Mouse (Mus musculus) small intestine, adult 2 months (tissue): ENCODE results near the gene Hcar1. TPM values are rescaled to one million over a fixed set of nuclear protein-coding genes. Genes with fewer than 3 reads are reported as not detected.

ENCODE experiments used
- H3K27ac ChIP-seq: fragments of 200-500 bp; 2 replicates; pipeline ENCODE4 v1.5.1; 2012; ENCODE audit warnings: low read depth, low read length, control low read depth, inconsistent platforms; ENCODE audit not compliant: insufficient read depth
- H3K27me3 ChIP-seq: fragments of 200-500 bp; 2 replicates; pipeline ENCODE4 v1.6.1; 2012; ENCODE audit warnings: mild to moderate bottlenecking, moderate library complexity, low read length, inconsistent platforms; ENCODE audit not compliant: control insufficient read depth, insufficient read depth
- H3K36me3 ChIP-seq: fragments of 200-500 bp; 2 replicates; pipeline ENCODE4 v1.6.1; 2012; ENCODE audit warnings: mild to moderate bottlenecking, low read length, control low read depth, inconsistent platforms; ENCODE audit not compliant: control insufficient read depth, insufficient read depth
- H3K4me1 ChIP-seq: fragments of 200-500 bp; 2 replicates; pipeline ENCODE4 v1.6.1; 2012; ENCODE audit warnings: low read length, inconsistent platforms, mixed read lengths; ENCODE audit not compliant: control insufficient read depth, insufficient read depth, insufficient read length
- H3K4me3 ChIP-seq: fragments of 200-500 bp; 2 replicates; pipeline ENCODE4 v1.5.1; 2012; ENCODE audit warnings: low read depth, mild to moderate bottlenecking, control low read depth, inconsistent platforms, low read length, moderate library complexity
- CTCF ChIP-seq: fragments of 200-500 bp; IDR thresholded peaks from 2 replicates; pipeline ENCODE4 v1.5.1; 2012; ENCODE audit warnings: low read depth, mild to moderate bottlenecking, control low read depth, inconsistent platforms, low read length, moderate library complexity, mixed read lengths; ENCODE audit not compliant: insufficient replicate concordance, insufficient read length; ENCODE audit errors: extremely low read depth
- POLR2A ChIP-seq: fragments of 200-500 bp; IDR thresholded peaks from 2 replicates; pipeline ENCODE4 v1.6.1; 2012; ENCODE audit warnings: low read depth, mild to moderate bottlenecking, control low read depth, inconsistent platforms, low read length, moderate library complexity
- WGBS: fragments of 180-500 bp; shearing (Covaris S2); methylation state at CpG from one replicate; pipeline ENCODE4 v1.1.7; 2018; 5-methylcytosine and 5-hydroxymethylcytosine counted together
- polyA plus RNA-seq: library from polyadenylated mRNA; depleted of rRNA; stranded (reverse); fragments of >200 nt; gene quantifications from 2 replicates; pipeline ENCODE4 v1.2.3, GENCODE M21; 2012; rRNA removed

The Hcar1 gene
- 1.2 and 3.9 TPM in 2 replicates for polyA plus RNA-seq

DNA sequence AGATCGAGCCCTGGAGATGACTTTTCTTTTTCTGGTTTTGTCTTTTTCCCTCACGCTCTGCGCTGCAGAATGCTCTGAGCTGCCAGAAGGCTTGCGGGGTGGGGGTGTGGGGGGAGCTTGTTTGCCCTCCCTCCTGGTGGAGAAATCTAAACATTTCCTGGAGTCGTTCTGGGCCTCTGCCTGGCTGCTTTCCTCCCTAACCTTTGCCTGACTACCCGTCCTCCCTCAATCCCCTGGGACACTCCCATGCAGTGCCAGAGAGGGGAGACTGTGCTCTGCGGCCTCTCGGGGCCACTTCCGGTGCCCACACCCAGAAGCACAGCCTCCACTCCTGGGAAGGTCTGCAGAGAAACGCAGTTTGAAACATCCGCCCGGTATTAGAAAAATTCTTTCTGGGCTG lies at the start of gene Hcar1:
Gene Hcar1, minus strand, starts transcription at position 93 of the 400 bp plus-strand sequence.
- Histone ChIP-seq H3K4me3 (peak within 1 kb of the TSS; percentile 55), H3K27ac (peak within 1 kb of the TSS; percentile 47), H3K4me1 (peaks cover 8% of the 10 kb centered on the region), H3K36me3 (no peaks in the 10 kb centered on the region), H3K27me3 (no peaks in the 10 kb centered on the region)
- WGBS, result 20% methylated on average over 12 of the region's 12 CpGs
- no peak for TF ChIP-seq POLR2A
- no peak for TF ChIP-seq CTCF

DNA sequence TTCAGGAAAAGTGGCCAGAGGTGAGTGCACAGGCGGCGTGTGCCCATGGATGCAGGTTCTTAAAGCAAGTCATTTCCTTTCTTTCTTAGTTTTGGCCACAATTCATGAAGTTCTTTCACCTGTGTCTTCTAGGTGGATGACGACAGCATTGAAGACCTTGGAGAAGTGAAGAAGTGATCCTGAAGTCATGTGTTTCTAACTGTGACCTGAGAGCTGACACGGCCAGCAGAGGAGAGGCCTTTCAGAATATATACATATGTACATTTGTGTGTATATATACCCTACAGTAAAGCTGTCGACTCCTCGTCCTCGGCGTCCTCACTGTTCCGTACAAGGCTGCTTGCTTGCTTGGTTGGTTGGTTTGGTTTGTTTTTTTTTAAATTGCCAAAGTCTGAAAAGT lies 47.3 kb upstream of the Hcar1 start, which contains the start of gene Gm43518:
Gene Gm43518, plus strand, starts transcription at position 301 of the 400 bp plus-strand sequence.
- no peak within 1 kb of the TSS for H3K27ac ChIP-seq
- peaks cover 37% of the 10 kb centered on the region for H3K36me3 ChIP-seq
- TF ChIP-seq POLR2A (no peak), CTCF (no peak)
- no peaks in the 10 kb centered on the region for H3K27me3 ChIP-seq
- WGBS, result 97% methylated on average over 9 of the region's 9 CpGs
- 0 out of 2 replicates have a peak, but pooled peaks cover 2% of the 10 kb centered on the region for H3K4me1 ChIP-seq
- no peak within 1 kb of the TSS for H3K4me3 ChIP-seq

DNA sequence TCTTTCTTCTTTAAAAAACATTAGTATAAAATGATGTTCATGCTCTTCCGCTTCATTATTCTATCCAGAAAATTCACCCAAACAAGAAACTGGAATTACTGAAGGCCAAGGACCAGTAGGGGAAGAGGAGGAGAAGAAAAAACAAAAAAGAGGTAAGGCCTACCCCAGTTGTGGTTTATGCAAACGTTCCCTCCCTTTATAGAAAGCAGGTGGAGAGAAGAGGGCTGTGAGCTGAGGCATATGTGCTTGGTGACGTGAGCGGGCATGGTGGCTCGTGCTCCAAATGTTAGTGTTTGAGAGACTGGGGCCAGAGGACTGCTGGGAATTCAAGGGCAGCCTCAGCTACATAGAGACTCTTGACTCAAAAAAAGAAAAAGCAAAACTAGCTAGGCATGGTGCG lies 42.3 kb upstream of the Hcar1 start:
- no peak overlapping the region for H3K27ac ChIP-seq
- H3K27me3 ChIP-seq, result no peaks in the 10 kb centered on the region
- H3K36me3 ChIP-seq, result peaks cover 42% of the 10 kb centered on the region
- H3K4me3 ChIP-seq, result no peak overlapping the region
- TF ChIP-seq POLR2A (no peak), CTCF (no peak)
- no peaks in the 10 kb centered on the region; the same call in 1 of the 2 replicates for H3K4me1 ChIP-seq
- 90% methylated on average over 6 of the region's 6 CpGs for WGBS

DNA sequence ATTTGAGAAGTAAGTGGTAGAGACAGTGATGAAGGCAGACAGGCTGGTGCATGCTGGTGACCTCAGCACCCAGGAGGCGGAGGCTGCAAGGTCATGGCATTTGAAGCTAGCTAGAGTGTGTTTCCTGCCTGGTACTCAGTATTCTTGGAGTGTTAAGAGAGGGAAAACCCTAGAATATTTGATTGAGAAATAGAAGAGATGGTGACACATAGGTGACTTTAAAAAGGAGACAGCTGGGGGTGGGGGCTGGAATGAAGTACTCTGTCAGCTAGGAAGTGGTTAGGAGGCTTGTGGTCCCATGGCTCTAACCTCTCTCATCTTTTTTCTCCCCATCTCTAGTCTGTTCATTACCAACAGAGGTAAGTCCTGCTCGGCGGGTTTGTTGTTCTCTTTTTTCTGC lies 35.0 kb upstream of the Hcar1 start:
- Histone ChIP-seq H3K36me3 (peaks cover 22% of the 10 kb centered on the region), H3K4me3 (no peak overlapping the region), H3K27me3 (no peaks in the 10 kb centered on the region), H3K4me1 (no peaks in the 10 kb centered on the region), H3K27ac (no peak overlapping the region)
- 82% methylated on average over 3 of the region's 3 CpGs for WGBS
- TF ChIP-seq CTCF (no peak), POLR2A (no peak)

DNA sequence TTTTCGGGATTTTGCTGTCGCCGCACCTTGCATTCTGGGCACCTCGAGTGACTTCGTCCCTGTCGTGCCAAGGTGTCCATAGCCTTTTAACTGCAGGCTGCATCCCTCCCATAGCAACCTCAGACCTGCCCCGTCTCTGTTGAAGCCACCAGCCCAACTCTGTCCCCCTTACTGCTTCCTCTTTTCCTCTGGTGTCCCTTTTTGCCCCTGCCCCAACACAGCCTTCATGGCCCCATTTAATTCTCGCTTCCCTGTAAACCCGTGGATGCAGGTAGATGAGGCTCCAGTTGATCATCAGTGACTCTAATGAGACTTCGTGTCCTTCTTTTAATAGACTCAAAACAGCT lies 27.8 kb upstream of the Hcar1 start:
- TF ChIP-seq POLR2A (no peak), CTCF (no peak)
- Histone ChIP-seq H3K27me3 (no peaks in the 10 kb centered on the region), H3K36me3 (peaks cover 8% of the 10 kb centered on the region; the same call in 1 of the 2 replicates), H3K27ac (peak overlapping the region; percentile 48; the same call in 1 of the 2 replicates), H3K4me3 (peak overlapping the region; percentile 96), H3K4me1 (peaks cover 10% of the 10 kb centered on the region; the same call in 1 of the 2 replicates)
- WGBS, result 2% methylated on average over 10 of the region's 10 CpGs

DNA sequence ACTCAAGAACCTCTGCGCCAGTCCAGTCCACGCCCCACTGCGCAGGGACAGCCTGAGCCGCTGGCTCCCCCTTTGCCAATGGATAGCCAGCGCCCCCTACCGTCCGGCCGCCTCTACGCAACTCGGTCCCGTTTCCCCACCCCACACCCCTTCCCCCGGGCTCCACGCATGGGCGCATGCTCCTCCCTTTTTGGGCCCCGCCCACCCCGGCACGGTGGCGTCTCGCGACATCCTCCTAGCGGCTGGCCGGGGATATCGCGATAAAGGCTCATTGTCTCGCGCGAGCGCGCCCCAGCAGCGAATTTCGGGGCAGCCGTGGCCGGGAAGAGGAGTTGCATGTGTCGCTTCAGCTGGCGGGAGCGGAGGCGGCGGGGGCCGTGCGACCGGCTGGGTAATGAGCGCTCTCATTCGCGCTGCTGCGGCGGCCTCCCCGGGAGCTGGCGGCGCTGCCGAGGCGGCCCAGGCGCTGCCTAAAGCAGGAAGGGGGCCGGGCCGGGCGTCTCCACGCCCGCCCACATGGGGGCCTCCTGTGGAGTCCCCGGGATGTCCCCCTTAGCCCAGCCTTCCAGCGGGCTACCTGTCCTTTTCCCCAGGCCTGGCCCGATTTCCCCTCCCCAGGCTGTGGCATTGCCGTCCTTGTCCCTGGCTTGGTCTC lies 27.3 kb upstream of the Hcar1 start, which contains the start of gene Denr:
Gene Denr, plus strand, starts transcription at position 200 of the 655 bp plus-strand sequence.
- H3K27ac ChIP-seq, result peak within 1 kb of the TSS; percentile 48; the same call in 1 of the 2 replicates

DNA sequence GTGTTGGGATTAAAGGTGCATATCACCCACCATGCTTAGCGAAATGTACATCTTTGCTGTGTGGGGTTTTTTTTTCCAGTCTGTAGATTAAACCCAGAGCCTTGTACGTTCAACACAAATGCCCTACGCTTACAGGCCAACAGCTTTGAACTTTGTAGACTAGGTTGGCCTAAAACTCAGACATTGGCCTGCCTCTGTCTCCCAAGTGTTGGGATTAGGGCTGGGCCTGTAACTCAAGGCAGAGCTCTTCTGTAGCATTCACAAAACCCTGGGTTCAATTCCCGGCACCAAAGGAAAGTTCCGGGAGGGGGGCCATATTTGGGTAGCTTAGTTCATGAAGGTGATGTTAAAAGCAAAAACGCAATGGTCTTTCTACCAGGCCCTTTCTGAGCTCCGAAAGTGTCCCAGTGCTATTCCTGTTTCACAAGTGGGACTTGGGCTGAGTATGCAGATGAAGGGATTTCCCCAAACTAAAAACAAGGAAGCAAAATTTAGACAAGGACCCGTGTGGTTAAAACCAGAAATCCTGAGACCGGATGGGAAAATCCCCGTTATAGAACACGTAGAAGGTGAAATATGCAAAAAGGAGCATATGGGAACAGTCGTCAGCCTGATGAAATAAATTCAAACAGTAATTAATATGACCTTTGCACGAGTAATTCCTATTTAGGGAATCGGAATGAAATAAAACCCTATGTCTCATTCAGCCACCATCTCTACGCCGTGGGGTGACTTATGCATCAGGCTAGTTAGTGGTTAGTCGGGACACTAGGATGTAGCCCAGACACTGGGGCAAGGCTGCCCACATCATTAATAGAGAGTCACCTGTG lies 26.5 kb upstream of the Hcar1 start:
- no peak for TF ChIP-seq POLR2A
- TF ChIP-seq CTCF, result no peak
- H3K27me3 ChIP-seq, result no peaks in the 10 kb centered on the region
- 40% methylated on average over 17 of the region's 17 CpGs for WGBS
- peak overlapping the region; percentile 32; the same call in 1 of the 2 replicates for H3K4me3 ChIP-seq
- peaks cover 10% of the 10 kb centered on the region; the same call in 1 of the 2 replicates for H3K4me1 ChIP-seq
- no peak overlapping the region for H3K27ac ChIP-seq
- peaks cover 6% of the 10 kb centered on the region; the same call in 1 of the 2 replicates for H3K36me3 ChIP-seq

More for the DNA sequence above, 27.3 kb upstream of the Hcar1 start, which contains the start of gene Denr:
- peaks cover 8% of the 10 kb centered on the region; the same call in 1 of the 2 replicates for H3K36me3 ChIP-seq
- under 1% methylated on average over 61 of the region's 61 CpGs for WGBS
- TF ChIP-seq POLR2A, result peak; percentile 83
- TF ChIP-seq CTCF, result peak; percentile 94
- peaks cover 10% of the 10 kb centered on the region; the same call in 1 of the 2 replicates for H3K4me1 ChIP-seq
- no peaks in the 10 kb centered on the region for H3K27me3 ChIP-seq
- H3K4me3 ChIP-seq, result peak within 1 kb of the TSS; percentile 96
